Mouse (Mus musculus) CD4-positive, CD25-positive, alpha-beta regulatory T cell, adult 9 weeks (primary cell): ENCODE measurements around the gene Fam129a. TPM values are rescaled to one million over a fixed set of nuclear protein-coding genes. Genes with fewer than 3 reads are reported as not detected.

Experiments
- polyA plus RNA-seq: library from polyadenylated mRNA; unstranded; fragments of 100-300 nt; shearing (Covaris generic); gene quantifications from one replicate; pipeline ENCODE4 v1.2.1, GENCODE M21; 2017

Fam129a gene
- polyA plus RNA-seq = 69.2 TPM

DNA sequence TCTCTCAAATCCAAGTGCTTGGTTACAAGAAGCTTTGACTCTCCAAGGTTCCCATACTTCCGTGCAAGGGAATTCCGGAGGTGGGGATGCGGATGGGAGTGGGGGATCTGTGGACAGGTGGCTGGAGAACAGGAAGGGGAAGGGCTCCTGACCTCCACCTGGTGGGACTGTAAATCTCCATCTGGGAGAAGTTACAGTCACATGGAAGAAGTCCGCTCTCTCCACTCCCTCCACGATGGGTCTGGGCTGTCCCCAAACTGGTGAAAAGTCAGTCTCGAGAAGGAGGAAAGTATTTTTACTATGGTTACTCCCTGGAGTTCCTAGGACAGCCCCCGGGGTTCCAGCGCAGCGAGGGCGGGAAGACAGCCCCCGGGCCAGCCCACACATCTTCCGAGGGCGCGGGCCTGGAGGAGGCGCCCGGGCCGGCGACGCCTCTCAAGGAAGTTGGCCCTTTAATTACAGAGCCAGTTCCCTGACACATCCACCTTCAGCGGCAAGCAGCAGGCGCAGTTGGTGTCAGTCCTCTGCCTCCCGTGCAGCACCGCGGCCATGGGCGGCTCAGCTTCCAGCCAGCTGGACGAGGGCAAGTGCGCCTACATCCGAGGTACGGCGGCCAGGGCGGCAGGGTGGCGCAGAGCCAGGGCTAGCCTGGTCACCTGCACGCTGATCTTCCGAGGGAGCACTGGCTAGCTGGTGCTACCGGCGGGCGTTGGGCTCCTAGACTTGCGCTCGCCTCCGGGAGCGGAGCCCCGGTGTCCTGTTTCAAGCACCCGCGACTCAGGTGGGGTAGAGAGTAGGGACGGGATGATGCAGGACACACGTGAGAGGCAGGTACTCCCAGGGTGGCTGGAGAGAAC lies at the start of gene Fam129a:
Fam129a (plus strand) TSS at position 206 of the 857 bp plus-strand sequence.

GRCm38 (mm10) chr1:151754881-151755659 lies 184.1 kb downstream of the Fam129a start, which contains the start of gene Edem3:
TSS of gene Edem3 (plus strand) at chr1:151755371.

Other genes starting within 250 kb of the Fam129a start
- 144 TPM for gene Ivns1abp, start 226.7 kb upstream of the Fam129a start, polyA plus RNA-seq
- 40.8 TPM for gene Swt1, start 142.7 kb upstream of the Fam129a start, polyA plus RNA-seq
- 67.4 TPM for gene Trmt1l, start 142.6 kb upstream of the Fam129a start, polyA plus RNA-seq
- 101 TPM for gene Rnf2, start 70.2 kb upstream of the Fam129a start, polyA plus RNA-seq
- 5.1 TPM for gene Edem3, start 184.2 kb downstream of the Fam129a start, polyA plus RNA-seq